Mouse (Mus musculus) naive thymus-derived CD4-positive, alpha-beta T cell, adult 2 months (primary cell): ENCODE measurements around the gene Ccdc182.

Experiments used
- DNase-seq: peaks from one replicate; pipeline ENCODE4 v3.0.0-alpha.2; 2011; ENCODE audit warnings: low read depth

The Ccdc182 gene

DNA sequence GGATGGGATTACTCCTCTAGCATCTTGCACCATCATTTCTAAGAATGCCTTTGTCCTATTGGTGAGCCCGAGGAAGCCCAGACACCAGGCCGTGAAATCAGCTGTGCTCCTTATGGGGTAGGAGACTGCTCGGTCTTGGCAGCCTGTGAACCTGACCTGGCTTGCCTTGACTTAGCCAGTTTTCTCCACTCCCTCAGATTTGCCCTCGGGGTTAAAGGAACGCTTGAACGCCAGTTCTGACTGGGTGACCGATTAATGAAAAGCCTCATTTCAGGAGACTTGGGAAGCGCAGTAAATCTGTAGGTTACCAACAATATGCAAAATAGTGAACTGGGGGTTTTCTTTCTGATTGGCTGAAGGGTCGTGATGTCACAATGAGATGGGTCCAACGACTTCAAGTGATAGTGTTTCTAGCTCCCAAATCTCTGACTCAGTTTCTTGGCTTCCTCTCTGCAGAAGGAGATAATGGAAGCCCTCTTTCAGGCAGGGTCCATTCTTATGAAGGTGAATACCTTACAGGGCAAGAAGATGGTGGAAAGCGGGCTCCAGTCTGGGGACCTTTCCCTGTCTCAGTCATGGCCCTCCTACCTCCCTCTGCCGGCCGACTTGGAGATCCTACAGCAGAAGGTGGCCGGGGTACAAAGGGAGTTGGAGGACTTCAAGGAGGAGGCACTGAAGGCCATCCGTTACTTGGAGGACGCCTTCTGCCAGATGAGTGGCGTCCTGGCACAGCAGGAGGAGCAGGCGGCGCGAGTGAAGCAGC lies at the start of gene Ccdc182:
Gene Ccdc182 (plus strand): TSS at position 428 of the 763 bp plus-strand sequence.
- no peak for DNase-seq

DNA sequence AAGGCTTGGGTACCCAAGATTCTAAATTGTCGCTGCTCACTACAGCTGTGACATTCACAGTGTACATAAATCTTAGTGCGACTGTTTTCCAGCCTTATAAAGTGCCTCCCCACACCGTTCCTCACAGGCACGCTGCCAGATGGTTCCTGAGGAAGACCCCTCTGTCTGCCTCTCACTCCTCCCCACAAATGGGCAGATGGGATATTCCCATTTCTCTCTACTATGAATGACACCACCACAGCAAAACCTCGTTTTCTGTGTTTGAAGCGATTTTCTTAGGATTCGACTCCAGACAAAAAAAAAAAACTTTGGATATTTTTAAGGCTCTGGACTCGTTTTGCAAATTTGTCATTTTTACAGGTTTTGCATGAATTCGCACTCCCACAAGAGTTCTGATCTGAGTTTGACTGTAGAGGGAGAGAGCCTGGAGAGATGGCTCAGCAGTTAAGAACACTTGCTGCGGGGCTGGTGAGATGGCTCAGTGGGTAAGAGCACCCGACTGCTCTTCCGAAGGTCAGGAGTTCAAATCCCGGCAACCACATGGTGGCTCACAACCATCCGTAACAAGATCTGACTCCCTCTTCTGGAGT lies 48.2 kb upstream of the Ccdc182 start:
- no peak for DNase-seq

DNA sequence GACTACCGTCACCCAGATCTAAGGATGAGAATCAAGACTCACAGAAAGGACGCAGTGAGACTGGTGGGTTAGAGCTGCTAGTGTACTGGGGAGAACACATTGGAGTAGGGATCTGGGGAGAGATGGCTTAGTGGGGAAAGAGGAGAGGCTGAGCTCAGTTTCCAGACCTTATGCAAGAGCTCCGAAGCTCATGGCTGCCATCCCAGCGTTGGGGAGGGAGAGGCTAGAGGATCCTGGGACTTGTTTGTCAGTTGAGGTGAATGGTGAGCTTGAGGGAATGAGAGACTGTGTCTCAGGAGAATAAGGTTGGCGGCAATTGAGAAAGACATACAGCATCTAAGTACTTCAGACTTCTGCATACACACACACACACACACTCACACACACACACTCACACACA lies 45.2 kb upstream of the Ccdc182 start:
- DNase-seq = no peak

DNA sequence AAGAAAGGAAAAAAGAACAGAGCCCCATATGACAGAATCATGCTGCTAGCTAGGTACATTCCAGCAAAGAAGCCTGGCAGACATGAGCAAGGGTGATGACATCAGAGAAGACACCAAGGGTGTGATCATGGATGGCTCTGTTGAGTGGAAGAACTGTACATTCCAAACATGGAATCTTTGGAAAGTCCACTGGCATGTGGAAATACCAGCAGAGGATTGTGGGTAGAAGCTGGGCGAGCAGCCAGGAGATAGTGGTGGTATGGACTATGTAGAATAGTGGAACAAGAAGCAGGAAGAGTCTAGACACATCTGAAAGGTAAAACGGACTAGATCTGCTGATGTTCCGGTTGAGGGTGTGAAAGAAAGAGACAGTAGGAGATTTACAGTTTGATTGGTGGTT lies 43.3 kb upstream of the Ccdc182 start:
- no peak for DNase-seq

DNA sequence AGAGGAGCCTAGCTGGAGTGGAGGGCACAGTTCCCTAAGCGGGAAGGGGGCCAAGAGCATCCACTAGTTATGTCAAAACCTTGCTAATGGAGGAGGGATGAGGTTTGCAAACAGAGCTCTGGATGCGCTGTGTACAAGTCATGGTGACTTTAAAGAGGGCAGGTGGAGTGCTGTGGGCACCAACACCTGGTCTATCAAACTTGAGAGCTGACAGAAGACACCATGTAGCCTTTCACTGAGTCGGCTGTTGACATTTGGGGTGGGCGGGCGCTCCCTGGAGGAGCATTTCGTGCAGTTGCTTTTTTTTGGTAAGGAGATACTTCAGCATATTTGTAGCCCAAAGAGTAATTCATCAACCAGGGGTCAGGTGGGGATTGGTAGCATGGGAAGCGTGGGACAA lies 42.6 kb upstream of the Ccdc182 start:
- no peak for DNase-seq

DNA sequence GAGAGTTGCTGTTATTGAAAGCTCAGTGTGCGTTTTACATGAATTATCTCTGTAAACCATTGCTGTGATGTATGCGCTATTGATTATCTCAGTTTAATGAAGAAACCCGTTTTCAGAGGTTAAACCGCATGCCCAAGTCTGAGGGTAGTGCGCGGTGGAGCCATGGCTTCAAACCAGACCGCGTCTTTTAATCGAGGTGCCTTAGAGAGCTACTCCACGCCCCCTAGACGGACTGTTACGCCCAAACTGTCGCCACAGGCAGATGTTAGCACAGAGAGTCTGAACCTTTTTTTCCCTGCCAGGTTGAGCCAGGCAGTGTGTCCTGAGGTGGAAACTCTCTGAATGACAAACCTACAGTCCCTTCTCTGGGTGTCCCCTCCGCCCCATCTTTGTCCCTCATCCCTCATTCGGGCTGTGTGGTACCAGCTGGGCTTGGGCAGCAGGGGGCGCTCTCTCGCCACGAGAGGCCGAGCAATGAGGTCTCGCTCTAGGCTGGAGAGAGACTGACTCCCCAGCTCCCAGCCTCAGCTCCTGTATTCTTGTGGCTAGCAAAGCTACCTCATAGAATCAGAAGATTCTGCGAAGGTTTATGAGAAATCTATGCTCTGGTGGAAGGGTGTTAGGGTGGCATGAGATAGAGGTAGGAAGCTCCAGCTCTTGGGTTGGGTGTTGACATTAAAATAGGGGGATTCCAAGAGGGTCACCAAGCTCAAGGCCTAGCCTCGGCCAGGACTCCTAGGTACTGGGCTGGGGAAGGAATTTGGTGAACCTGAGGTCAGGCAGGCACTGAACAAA lies 41.7 kb upstream of the Ccdc182 start:
- DNase-seq = peak; percentile 83

DNA sequence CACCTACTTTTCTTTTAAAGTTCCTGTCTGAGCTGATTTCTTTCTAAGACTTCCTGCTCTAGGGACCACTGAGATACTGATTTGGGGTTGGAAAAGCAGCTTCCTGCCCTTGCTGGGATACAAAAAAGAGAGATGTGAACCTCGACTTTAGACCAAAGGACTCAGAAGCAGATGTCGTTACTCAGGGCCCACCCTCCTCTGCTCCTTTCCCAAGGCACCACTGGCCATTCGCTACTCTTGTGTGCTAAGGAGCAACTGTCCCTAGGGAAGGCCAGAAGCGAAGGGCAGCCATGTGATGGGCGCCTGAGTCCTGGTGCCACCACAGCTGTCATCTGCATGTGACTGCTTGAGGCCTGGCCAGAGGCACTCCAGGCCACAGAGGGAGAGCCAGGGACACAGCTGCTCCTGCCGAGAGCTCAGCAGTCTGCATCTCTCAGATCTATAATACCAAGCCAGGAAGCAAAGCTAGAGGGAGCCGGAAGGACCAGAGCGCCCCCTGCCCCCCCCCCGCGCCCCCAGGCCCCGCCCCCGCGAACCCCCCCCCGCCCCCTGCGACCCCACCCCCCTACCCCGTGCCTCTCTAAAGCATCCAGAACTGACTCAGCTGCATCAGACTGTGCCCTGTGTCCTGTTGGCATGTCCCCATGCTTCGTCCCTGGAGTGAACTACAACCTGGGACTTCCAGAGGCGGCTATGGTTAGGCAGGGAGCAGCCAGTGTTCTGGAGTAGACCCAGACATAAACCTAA lies 40.9 kb upstream of the Ccdc182 start:
- no peak for DNase-seq

DNA sequence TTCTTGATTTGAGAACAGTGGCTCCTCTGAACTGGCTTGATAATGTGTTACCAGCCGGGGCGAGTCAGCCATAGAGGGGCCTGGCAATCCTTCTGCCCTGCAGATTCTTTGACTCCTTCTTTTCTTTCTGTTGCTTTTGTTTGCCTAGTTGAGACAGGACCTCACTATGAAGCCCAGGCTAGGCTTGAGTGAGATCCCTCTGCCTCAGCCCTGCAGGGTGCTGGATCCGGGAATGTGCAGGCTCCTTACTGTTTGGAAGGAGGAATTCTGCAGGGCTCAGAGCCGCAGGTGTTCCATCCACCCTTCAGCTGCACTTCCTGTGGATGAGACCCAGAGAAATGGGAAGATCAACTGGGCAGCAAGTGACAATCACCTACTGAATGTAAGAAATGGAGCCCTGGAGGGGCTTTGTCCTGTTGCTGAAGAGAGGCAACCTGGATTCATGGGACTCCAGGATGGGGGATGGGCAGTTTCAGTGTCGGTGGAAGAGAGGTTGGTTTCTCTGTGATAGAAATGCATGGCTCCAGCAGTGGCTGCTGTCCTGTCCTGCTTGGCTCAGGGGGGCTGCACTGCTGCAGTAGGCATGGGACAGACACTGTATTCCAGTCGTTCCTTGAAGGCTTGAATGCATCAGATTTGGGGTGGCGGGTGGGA lies 40.2 kb upstream of the Ccdc182 start:
- no peak for DNase-seq

DNA sequence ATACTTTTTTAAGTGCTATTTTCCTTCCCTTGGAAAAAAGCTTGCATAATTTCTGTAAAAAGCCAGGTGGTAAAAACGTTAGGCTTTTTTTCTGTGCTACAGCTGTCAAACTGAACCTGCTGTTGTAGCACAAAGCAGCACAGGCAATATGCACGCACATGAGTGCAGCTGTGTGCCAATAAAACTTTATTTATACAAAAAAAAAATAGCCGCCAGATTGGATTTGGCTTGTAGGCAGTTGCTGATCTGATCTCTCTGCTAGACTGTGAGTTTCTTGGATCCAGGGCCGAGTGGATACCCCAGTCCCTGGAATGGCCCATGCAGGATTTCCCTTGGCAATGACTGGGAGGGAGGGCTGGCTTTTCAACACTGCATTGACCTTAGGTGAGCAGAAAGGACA lies 36.2 kb upstream of the Ccdc182 start:
- DNase-seq = no peak

DNA sequence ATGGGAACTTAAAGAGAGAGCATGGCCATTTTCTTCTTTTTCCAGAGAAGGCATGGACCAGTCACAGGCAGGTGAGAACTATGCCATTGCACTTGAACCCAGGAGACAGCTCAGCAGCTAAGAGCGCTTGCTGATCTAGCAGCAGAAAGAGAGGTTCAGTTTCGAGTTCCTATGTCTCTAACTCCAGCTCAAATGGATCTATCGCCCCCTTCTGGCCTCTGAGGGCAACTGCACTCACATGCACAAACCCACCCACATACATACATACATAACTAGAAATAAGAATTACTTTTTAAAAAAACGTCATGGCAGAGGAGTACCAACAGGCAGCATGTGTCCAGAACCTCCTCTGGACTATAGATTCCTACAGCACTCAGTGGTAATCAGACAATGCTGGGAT lies 35.6 kb upstream of the Ccdc182 start:
- DNase-seq = peak; percentile 36

DNA sequence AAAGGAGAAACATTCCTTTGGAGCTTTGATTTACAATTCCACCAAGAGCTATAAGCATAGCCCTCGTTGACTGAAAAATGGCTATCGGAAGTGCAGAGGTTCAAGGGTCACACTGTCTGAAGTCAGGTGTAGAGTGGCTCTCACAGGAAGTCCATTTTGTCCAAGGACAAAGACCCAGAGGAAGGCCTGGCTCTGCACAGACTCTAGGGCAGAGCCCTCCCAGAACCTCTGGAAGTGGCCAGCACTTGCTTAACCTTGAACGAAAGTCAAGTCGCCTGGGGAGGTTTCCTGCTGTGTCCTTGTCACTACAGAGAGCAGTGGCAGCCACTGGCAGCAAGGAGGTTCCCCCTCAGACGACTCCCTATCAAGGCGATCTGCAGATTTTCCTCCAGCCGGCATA lies 33.4 kb upstream of the Ccdc182 start:
- no peak for DNase-seq

DNA sequence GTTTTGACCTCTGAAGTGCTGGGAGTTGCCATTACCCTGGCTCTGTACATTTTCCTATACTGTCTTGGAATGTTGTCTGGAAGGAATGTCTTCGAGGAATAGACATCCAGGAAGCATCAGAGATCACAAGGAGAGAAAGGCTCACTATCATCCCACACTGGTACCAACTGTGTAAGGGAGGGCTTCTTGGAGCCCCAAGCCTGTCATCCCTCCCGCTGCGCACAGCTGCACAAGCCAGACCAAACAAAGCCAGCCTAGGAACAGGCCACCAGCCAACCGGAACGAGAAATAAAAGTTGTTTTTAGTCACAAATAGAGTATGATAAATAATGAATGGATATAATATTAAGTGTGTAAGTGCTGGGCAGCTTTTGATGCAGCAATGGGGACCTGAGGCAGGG lies 29.0 kb upstream of the Ccdc182 start:
- DNase-seq = no peak

DNA sequence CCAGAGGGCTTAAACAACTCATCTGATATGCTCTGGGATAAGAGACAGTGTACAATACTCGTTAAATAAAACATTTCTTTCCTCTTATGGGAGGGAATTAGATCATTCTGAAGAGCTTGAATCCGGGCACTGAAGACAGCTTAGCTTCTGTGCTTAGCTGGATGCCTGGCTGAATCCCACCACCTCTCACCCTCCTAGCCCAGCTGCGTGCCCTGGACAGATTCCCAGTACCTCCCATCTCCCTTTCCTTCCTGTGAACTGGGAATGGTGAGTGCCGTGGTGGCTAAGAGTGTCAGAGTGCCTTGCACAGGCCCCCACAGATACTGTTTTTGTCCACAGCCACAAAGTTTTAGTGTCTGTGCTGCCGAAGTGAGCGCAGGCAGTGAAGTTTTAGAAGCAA lies 27.5 kb upstream of the Ccdc182 start:
- no peak for DNase-seq

DNA sequence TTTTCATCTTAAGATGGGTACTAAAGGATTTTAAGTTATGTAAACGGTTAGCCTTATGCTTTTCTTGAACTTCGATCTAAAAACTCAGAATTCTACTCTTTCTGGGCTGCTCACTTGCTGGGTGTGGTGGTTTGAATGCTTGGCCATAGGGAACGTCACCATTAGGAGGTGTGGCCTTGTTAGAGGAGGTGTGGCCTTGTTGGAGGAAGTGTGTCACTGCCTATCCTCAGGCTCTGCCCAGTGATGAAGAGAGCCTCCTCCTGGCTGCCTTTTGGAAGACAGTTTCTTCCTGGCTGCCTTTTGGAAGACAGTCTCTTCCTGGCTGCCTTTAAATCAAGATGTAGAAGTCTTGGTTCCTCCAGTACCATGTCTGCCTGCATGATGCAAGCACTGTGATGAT lies 22.0 kb upstream of the Ccdc182 start:
- DNase-seq = no peak

DNA sequence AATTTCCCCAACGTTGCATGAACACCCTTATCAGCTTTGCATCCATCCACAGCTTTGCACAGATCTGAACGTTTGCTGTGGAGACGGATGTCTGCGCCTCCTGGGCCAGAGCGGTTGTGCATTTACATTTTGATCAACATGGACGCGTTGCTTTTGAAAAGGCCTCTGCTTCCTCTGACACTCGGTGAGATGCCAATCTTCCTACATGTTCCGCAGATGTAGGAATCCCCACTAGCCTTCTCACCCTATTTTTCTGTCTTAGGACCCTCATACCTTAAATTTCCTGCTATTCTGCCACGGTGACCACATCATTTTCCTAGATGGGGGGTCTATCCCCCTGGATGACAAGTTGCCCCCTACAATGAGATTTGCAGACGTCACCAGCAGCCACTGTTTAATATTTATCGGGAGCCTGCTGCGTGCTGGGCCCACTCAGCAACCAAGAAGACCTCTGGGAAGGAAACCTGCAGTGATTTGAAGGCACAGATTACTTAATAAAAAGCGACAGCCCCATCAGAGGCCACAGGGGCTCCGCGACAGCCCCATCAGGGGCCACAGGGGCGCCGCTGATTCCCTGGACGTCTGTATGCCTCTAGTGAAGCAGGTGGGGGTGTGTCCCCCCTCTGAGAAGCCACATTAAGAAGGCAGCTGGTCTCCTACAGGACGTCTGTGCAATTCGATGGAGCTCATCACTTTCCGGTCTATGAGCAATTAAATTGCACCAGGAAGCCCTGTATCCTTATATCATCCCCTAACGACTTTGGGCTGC lies 19.6 kb upstream of the Ccdc182 start:
- no peak for DNase-seq

DNA sequence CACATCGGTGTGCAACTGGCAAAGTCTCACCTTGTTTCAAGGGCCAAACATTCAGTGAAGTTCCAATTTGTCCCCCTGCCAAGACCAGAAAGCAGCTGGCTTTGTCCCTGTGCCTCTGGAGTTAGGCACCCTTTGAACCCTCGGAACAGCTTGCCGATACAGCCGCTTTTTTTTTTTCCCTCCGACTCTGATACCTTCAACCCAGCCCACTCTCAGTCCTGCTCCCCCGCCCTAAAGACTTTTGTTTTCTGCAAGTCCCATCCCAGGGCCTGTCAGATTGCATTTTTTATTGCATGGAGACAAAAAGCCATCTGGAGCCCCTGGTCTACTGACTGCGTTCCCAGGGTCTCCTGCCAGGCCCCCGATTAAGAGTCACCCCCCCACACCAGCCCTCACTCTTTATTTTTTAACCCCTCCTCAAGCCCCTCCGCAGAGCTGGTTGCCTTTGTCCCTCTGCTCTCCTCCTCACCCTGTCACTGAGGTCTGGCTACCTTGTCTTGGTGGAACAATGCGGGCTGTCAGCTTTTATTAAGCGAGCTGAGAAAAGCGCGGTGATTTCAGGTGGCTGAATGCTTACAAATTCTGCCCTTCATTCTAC lies 18.9 kb upstream of the Ccdc182 start:
- no peak for DNase-seq

DNA sequence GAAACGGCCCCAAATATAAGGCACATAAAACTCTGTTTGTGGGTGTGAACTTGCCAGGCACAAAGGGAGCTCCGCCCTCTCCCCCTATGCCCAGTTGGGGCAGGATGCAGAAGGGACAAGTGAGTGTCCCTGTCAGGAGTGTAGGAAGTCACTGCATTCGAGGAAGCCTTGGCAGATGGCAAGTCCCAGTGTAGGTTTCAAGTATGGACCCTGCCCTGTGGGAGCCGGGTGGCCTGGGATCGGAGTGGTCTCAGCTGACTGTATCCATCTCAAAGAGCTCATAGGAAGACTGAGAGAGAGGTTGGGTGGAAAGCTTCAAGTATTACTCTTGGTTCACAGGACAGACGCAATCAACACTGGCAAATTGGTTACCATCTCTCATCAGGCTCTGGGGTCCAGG lies 17.9 kb upstream of the Ccdc182 start:
- DNase-seq = no peak

DNA sequence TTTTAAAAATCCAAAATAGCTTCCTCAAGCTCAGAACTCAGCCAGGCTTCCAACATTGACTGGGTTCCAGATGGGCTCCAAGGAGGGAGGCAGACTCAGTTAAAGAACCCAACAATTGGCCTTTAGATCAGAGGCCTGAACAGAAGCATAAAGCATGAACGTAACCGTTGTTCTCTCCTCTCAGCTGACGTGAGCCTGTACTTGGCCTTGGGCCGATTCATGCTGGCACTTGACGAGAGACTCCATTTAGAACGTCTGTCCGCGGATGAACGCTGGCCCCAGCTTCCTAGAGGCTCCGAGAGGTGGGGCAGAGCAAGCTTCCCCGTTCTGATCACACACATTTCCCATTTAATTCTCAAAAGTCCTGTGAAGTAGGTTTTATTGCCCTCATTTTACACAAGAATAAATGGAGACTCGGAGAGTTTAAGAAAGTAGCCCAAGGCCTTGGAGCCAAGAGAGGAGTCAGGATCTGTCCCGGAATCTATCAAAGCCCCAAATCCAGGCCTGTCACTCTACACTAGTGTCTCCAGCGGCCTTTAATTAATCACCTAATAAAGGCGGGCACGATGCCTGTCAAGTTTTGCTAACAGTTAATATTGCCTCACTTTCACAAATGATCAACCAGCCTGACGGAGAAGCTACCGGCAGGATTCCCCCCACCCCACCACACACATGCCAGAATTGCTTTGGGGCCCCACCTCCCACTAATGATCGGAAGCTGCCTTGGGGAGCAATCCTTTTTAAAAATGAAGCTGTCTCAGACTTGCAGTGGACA lies 17.1 kb upstream of the Ccdc182 start:
- no peak for DNase-seq

DNA sequence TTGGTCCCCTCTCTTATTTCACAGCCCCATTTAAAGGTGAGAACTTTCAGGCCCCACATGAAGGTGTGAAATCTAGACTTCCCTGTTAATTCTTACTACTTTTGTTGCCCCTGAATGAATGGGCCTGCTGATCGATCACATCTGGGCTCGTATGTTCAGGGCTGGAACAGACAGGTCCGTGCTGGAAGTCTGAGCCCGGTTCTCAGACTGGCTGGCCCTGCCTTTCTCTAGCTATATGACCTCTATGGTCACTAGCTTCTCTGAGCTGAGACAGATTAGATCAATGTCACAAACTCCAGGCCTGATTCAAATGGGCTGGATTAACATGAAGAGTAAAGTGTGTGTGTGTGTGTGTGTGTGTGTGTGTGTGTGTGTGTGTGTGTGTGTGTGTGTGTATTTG lies 14.9 kb upstream of the Ccdc182 start:
- DNase-seq = no peak

DNA sequence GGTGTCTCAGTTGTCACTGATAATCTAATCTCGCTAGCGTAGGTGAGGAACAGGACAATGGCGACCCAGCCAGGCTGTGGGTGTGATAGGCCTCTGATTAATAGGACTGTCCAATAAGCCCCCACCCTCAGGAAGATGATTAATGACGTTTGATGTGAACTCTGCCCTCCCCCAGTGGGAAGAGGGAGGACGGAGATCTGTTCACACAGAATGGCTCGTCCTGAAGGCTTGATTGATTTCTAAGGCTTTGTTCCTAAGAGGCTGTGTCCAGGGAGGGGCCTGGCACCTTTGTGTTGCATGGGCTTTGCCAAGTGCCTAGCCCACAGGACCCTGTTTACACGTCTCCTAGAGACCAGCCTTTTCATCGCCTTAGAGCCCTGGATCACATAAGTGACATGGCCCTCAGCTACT lies 13.4 kb upstream of the Ccdc182 start:
- no peak for DNase-seq
